Mouse (Mus musculus): ENCODE data around the gene Ptges3l.
"Not testable (repeated sequence)": the region's sequence is repeated elsewhere in the genome, so short reads cannot be mapped to it uniquely, and the experiment has no call there.

Ptges3l gene

GRCm38 (mm10) chr11:101420148-101420547 is 5.0 kb downstream of the Ptges3l start:
- in situ Hi-C loops (cut with MboI, MseI) = no loop called here

- in situ Hi-C loops (cut with MboI, MseI) = no loop called here
Observed at GRCm38 (mm10) chr11:101419610-101420009, 5.5 kb downstream of the Ptges3l start.

- in situ Hi-C loops (cut with MboI, MseI) = no loop called here
Observed at GRCm38 (mm10) chr11:101418991-101419390, 6.1 kb downstream of the Ptges3l start.

GRCm38 (mm10) chr11:101417101-101417855 is 7.9 kb downstream of the Ptges3l start, which contains the start of gene Aarsd1:
Gene Aarsd1, minus strand, starts transcription at chr11:101417615.
- in situ Hi-C loops (cut with MboI, MseI) = no loop called here

GRCm38 (mm10) chr11:101416433-101417100 is 8.6 kb downstream of the Ptges3l start:
- in situ Hi-C loops (cut with MboI, MseI) = no loop called here

- in situ Hi-C loops (cut with MboI, MseI) = no loop called here
Observed at GRCm38 (mm10) chr11:101415306-101415705, 9.8 kb downstream of the Ptges3l start.

- in situ Hi-C loops (cut with MboI, MseI) = no loop called here
Observed at GRCm38 (mm10) chr11:101395110-101395509, 30.0 kb downstream of the Ptges3l start.

GRCm38 (mm10) chr11:101381817-101382216 is 43.3 kb downstream of the Ptges3l start:
- in situ Hi-C loops (cut with MboI, MseI) = no loop called here

- in situ Hi-C loops (cut with MboI, MseI) = no loop called here
Observed at GRCm38 (mm10) chr11:101378926-101379325, 46.2 kb downstream of the Ptges3l start.

- in situ Hi-C loops (cut with MboI, MseI) = not testable (repeated sequence)
Observed at GRCm38 (mm10) chr11:101378196-101378595, 46.9 kb downstream of the Ptges3l start.

- in situ Hi-C loops (cut with MboI, MseI) = no loop called here
Observed at GRCm38 (mm10) chr11:101374421-101374938, 50.7 kb downstream of the Ptges3l start.

- in situ Hi-C loops (cut with MboI, MseI) = no loop called here
Observed at GRCm38 (mm10) chr11:101370141-101370540, 55.0 kb downstream of the Ptges3l start.

Data from T-helper 2 cell (primary cell).